Mouse (Mus musculus): Measurements from ENCODE around the gene Dpysl5. TPM values are rescaled to one million over a fixed set of nuclear protein-coding genes. Genes with fewer than 3 reads are reported as not detected.

Dpysl5 gene
- polyA plus RNA-seq, 1 experiment from 2014 or later: 136 TPM

GRCm38 (mm10) chr5:30738127-30738828 lies 26.9 kb downstream of the Dpysl5 start:
- no peak overlapping the region for H3K4me2 ChIP-seq (replicated peaks)
- H3K9me3 ChIP-seq: no peaks in the 10 kb centered on the region
- ATAC-seq (ENCODE audit: low FRiP score, low read depth): peak; percentile 65; the same call in 1 of the 2 replicates
- peaks cover 23% of the 10 kb centered on the region for H3K36me3 ChIP-seq
- 48% methylated on average over 10 of the region's 10 CpGs for whole genome bisulfite sequencing
- H3K9ac ChIP-seq (replicated peaks): no peak overlapping the region
- peaks cover 61% of the 10 kb centered on the region for H3K4me1 ChIP-seq
- H3K27me3 ChIP-seq: no peaks in the 10 kb centered on the region
- H3K4me3 ChIP-seq: no peak overlapping the region
- H3K27ac ChIP-seq (replicated peaks): 0 out of 2 replicates have a peak overlapping the region, but pooled peaks have one; percentile 46

- Histone ChIP-seq H3K27ac (replicated peaks) (0 out of 2 replicates have a peak overlapping the region, but pooled peaks have one; percentile 6), H3K4me2 (replicated peaks) (no peak overlapping the region), H3K27me3 (no peaks in the 10 kb centered on the region), H3K4me1 (peaks cover 52% of the 10 kb centered on the region), H3K9ac (replicated peaks) (no peak overlapping the region; the same call in 1 of the 2 replicates), H3K9me3 (no peaks in the 10 kb centered on the region), H3K36me3 (peaks cover 28% of the 10 kb centered on the region), H3K4me3 (no peak overlapping the region)
- ATAC-seq (ENCODE audit: low FRiP score, low read depth): no peak
- WGBS: 66% methylated on average over 8 of the region's 8 CpGs
Observed at GRCm38 (mm10) chr5:30739595-30739994, 28.2 kb downstream of the Dpysl5 start.

GRCm38 (mm10) chr5:30749582-30750311 lies 38.4 kb downstream of the Dpysl5 start:
- Histone ChIP-seq H3K36me3 (peaks cover 96% of the 10 kb centered on the region), H3K27ac (replicated peaks) (no peak overlapping the region; the same call in 1 of the 2 replicates), H3K27me3 (no peaks in the 10 kb centered on the region), H3K9ac (replicated peaks) (no peak overlapping the region), H3K4me3 (no peak overlapping the region), H3K4me1 (0 out of 2 replicates have a peak, but pooled peaks cover 4% of the 10 kb centered on the region), H3K4me2 (replicated peaks) (no peak overlapping the region), H3K9me3 (no peaks in the 10 kb centered on the region)
- no peak for ATAC-seq (ENCODE audit: low FRiP score, low read depth)
- 78% methylated on average over 12 of the region's 12 CpGs for WGBS

- no peaks in the 10 kb centered on the region for H3K9me3 ChIP-seq
- no peak overlapping the region for H3K9ac ChIP-seq (replicated peaks)
- no peak overlapping the region for H3K4me2 ChIP-seq (replicated peaks)
- no peaks in the 10 kb centered on the region for H3K27me3 ChIP-seq
- WGBS: 88% methylated on average over 5 of the region's 5 CpGs
- H3K27ac ChIP-seq (replicated peaks): no peak overlapping the region
- ATAC-seq (ENCODE audit: low FRiP score, low read depth): no peak
- H3K36me3 ChIP-seq: peaks cover 93% of the 10 kb centered on the region
- H3K4me3 ChIP-seq: no peak overlapping the region
- 0 out of 2 replicates have a peak, but pooled peaks cover 4% of the 10 kb centered on the region for H3K4me1 ChIP-seq
Observed at GRCm38 (mm10) chr5:30751071-30751470, 39.7 kb downstream of the Dpysl5 start.

GRCm38 (mm10) chr5:30753128-30753527 lies 41.8 kb downstream of the Dpysl5 start:
- WGBS: 84% methylated on average over 4 of the region's 4 CpGs
- ATAC-seq (ENCODE audit: low FRiP score, low read depth): no peak
- Histone ChIP-seq H3K4me1 (0 out of 2 replicates have a peak, but pooled peaks cover 4% of the 10 kb centered on the region), H3K27me3 (no peaks in the 10 kb centered on the region), H3K4me2 (replicated peaks) (no peak overlapping the region), H3K27ac (replicated peaks) (no peak overlapping the region), H3K9me3 (no peaks in the 10 kb centered on the region), H3K36me3 (peaks cover 84% of the 10 kb centered on the region), H3K4me3 (no peak overlapping the region), H3K9ac (replicated peaks) (no peak overlapping the region)

- H3K9ac ChIP-seq (replicated peaks): no peak overlapping the region
- H3K27ac ChIP-seq (replicated peaks): no peak overlapping the region
- H3K4me1 ChIP-seq: no peaks in the 10 kb centered on the region
- 88% methylated on average over 5 of the region's 5 CpGs for WGBS
- no peaks in the 10 kb centered on the region for H3K9me3 ChIP-seq
- no peaks in the 10 kb centered on the region for H3K27me3 ChIP-seq
- H3K4me2 ChIP-seq (replicated peaks): no peak overlapping the region
- no peak for ATAC-seq (ENCODE audit: low FRiP score, low read depth)
- H3K36me3 ChIP-seq: peaks cover 64% of the 10 kb centered on the region
- no peak overlapping the region for H3K4me3 ChIP-seq
Observed at GRCm38 (mm10) chr5:30755215-30755614, 43.9 kb downstream of the Dpysl5 start.

- Histone ChIP-seq H3K27me3 (no peaks in the 10 kb centered on the region), H3K4me3 (no peak overlapping the region), H3K4me1 (peaks cover 38% of the 10 kb centered on the region), H3K27ac (replicated peaks) (peak overlapping the region; percentile 91), H3K9ac (replicated peaks) (peak overlapping the region; percentile 29; the same call in 1 of the 2 replicates), H3K4me2 (replicated peaks) (peak overlapping the region; percentile 39), H3K9me3 (no peaks in the 10 kb centered on the region), H3K36me3 (peaks cover 20% of the 10 kb centered on the region)
- ATAC-seq (ENCODE audit: low FRiP score, low read depth): peak; percentile 90
- WGBS: 24% methylated on average over 14 of the region's 14 CpGs
Observed at GRCm38 (mm10) chr5:30762815-30763510, 51.6 kb downstream of the Dpysl5 start.

- no peaks in the 10 kb centered on the region for H3K9me3 ChIP-seq
- peaks cover 43% of the 10 kb centered on the region for H3K4me1 ChIP-seq
- peaks cover 17% of the 10 kb centered on the region for H3K36me3 ChIP-seq
- peak overlapping the region; percentile 39 for H3K4me2 ChIP-seq (replicated peaks)
- peak overlapping the region; percentile 91 for H3K27ac ChIP-seq (replicated peaks)
- no peak overlapping the region; the same call in 1 of the 2 replicates for H3K9ac ChIP-seq (replicated peaks)
- ATAC-seq (ENCODE audit: low FRiP score, low read depth): peak; percentile 70
- no peak overlapping the region for H3K4me3 ChIP-seq
- WGBS: 32% methylated on average over 5 of the region's 5 CpGs
- no peaks in the 10 kb centered on the region for H3K27me3 ChIP-seq
Observed at GRCm38 (mm10) chr5:30763511-30763830, 52.1 kb downstream of the Dpysl5 start.

- H3K9ac ChIP-seq (replicated peaks): no peak overlapping the region
- 80% methylated on average over 12 of the region's 12 CpGs for WGBS
- H3K36me3 ChIP-seq: peaks cover 21% of the 10 kb centered on the region
- no peak overlapping the region; the same call in 1 of the 2 replicates for H3K27ac ChIP-seq (replicated peaks)
- ATAC-seq (ENCODE audit: low FRiP score, low read depth): no peak
- peaks cover 51% of the 10 kb centered on the region for H3K4me1 ChIP-seq
- H3K9me3 ChIP-seq: no peaks in the 10 kb centered on the region
- no peak overlapping the region for H3K4me2 ChIP-seq (replicated peaks)
- no peak overlapping the region for H3K4me3 ChIP-seq
- H3K27me3 ChIP-seq: no peaks in the 10 kb centered on the region
Observed at GRCm38 (mm10) chr5:30765596-30766370, 54.4 kb downstream of the Dpysl5 start.

GRCm38 (mm10) chr5:30768082-30768481 lies 56.7 kb downstream of the Dpysl5 start:
- no peaks in the 10 kb centered on the region for H3K9me3 ChIP-seq
- peaks cover 41% of the 10 kb centered on the region for H3K4me1 ChIP-seq
- no peaks in the 10 kb centered on the region for H3K27me3 ChIP-seq
- peaks cover 18% of the 10 kb centered on the region for H3K36me3 ChIP-seq
- no peak overlapping the region for H3K4me3 ChIP-seq
- ATAC-seq (ENCODE audit: low FRiP score, low read depth): no peak
- WGBS: 76% methylated on average over 4 of the region's 4 CpGs
- H3K27ac ChIP-seq (replicated peaks): peak overlapping the region; percentile 58
- peak overlapping the region; percentile 34; the same call in 1 of the 2 replicates for H3K9ac ChIP-seq (replicated peaks)
- H3K4me2 ChIP-seq (replicated peaks): no peak overlapping the region

- Histone ChIP-seq H3K9ac (replicated peaks) (peak overlapping the region; percentile 34; the same call in 1 of the 2 replicates), H3K4me1 (peaks cover 36% of the 10 kb centered on the region), H3K9me3 (no peaks in the 10 kb centered on the region), H3K36me3 (peaks cover 18% of the 10 kb centered on the region), H3K4me3 (no peak overlapping the region), H3K27me3 (no peaks in the 10 kb centered on the region), H3K4me2 (replicated peaks) (no peak overlapping the region), H3K27ac (replicated peaks) (peak overlapping the region; percentile 58)
- peak; percentile 35 for ATAC-seq (ENCODE audit: low FRiP score, low read depth)
- 24% methylated on average over 9 of the region's 9 CpGs for WGBS
Observed at GRCm38 (mm10) chr5:30768598-30768997, 57.2 kb downstream of the Dpysl5 start.

All from midbrain, embryonic 12.5 days (tissue).